Mouse (Mus musculus): ENCODE results near the gene Tbc1d15. TPM values are rescaled to one million over a fixed set of nuclear protein-coding genes. Genes with fewer than 3 reads are reported as not detected.
A peak's percentile ranks its signal among the peaks of the same experiment; 100 is the strongest.

The Tbc1d15 gene
- polyA plus RNA-seq (2011; ENCODE audit: insufficient read length, low read depth, missing spikeins) = 91.5 and 93.5 TPM in 2 replicates

DNA sequence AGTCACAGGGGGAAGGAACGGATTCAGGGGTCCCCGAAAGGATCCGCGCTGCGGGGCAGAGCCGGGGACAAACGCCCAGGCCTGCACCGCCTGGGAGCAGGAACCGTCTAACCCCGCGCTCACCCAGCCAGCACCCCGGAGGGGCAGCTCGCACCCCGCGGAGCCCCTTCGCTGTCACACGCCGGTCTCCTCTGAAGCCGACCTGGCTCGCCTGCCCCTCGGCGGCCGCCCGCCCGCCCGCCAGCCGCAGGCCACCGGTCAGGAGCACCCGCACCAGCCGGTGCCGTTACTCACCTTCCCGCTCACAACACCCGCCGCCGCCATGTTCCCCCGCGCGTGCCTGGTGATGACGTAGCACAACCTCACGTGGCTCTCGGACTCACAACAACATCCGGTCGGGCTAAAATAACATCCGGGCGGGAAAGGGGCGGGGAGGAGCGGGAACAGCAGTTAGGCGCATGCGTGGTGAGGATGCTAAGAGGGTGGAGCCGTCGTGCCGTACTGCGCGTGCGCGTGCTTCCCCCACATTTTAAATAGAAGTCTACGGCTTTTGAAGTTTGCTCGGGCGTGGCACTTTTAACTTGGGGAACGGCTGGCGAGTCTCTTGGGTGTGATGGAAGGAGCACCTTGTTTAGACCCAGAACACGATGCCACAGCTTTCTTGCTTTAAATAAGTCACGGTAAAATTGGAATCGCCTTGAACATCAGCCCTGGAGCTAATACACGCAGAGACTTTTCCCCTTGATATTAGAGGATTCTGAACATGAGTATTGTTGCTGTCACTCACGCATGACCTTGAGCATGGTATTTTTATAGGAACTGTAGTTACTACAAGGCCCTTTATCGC lies at the start of gene Tbc1d15:
Tbc1d15 (minus strand) TSS at position 380 of the 847 bp plus-strand sequence.
- Histone ChIP-seq H3K27ac (ENCODE audit: insufficient read depth, low read length) (peak within 1 kb of the TSS; percentile 43; the same call in 1 of the 2 replicates), H3K4me1 (ENCODE audit: control insufficient read depth, insufficient read depth, low read length) (peaks cover 6% of the 10 kb centered on the region; the same call in 1 of the 2 replicates), H3K4me3 (ENCODE audit: insufficient read depth, low read length) (peak within 1 kb of the TSS; percentile 95)
- peak; percentile 66 for TF ChIP-seq POLR2A (IDR thresholded peaks at IDR 0.05; ENCODE audit: low read depth, low read length)
- no peak for TF ChIP-seq CTCF (IDR thresholded peaks at IDR 0.05; ENCODE audit: borderline replicate concordance, insufficient read depth, low read length)

DNA sequence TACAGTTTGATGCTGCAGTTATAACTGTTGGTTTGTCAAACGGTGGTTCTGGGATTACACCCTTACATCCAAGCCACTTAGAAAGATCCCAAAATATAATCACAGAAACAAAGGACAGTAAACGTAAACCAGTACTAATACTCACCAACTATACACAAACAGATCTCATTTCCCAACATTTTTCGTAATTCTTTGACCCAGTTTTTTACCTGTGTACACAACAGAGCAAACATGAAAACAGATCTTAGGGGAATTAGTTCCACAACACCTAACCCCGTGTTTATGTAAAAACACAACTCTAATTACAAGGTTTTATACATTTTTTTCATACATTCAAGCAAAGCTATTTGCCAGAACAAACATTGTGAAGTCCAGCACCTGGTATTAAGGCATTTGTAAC lies 47.4 kb upstream of the Tbc1d15 start:
- no peak for TF ChIP-seq POLR2A (IDR thresholded peaks at IDR 0.05; ENCODE audit: low read depth, low read length)
- no peak for TF ChIP-seq CTCF (IDR thresholded peaks at IDR 0.05; ENCODE audit: borderline replicate concordance, insufficient read depth, low read length)
- no peaks in the 10 kb centered on the region; the same call in 1 of the 2 replicates for H3K4me1 ChIP-seq (ENCODE audit: control insufficient read depth, insufficient read depth, low read length)
- no peak overlapping the region for H3K27ac ChIP-seq (ENCODE audit: insufficient read depth, low read length)
- no peak overlapping the region for H3K4me3 ChIP-seq (ENCODE audit: insufficient read depth, low read length)

DNA sequence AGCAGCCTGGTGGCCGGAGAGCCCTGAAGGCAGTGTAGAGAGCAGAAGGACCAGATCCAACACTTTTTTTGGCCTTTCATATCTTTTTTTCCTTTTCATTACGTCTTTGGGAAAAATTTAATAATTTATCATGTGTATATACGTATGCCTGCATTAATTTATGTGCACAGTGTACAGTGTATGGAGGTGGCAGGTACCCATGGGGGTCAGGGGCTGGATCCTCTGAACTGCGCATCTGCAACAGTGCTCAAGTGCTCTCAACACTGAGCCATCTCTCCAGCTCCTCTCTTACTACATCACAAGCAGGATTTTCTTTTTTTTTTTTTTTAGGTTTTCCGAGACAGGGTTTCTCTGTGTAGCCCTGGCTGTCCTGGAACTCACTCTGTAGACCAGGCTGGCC lies 46.3 kb upstream of the Tbc1d15 start:
- no peaks in the 10 kb centered on the region; the same call in 1 of the 2 replicates for H3K4me1 ChIP-seq (ENCODE audit: control insufficient read depth, insufficient read depth, low read length)

DNA sequence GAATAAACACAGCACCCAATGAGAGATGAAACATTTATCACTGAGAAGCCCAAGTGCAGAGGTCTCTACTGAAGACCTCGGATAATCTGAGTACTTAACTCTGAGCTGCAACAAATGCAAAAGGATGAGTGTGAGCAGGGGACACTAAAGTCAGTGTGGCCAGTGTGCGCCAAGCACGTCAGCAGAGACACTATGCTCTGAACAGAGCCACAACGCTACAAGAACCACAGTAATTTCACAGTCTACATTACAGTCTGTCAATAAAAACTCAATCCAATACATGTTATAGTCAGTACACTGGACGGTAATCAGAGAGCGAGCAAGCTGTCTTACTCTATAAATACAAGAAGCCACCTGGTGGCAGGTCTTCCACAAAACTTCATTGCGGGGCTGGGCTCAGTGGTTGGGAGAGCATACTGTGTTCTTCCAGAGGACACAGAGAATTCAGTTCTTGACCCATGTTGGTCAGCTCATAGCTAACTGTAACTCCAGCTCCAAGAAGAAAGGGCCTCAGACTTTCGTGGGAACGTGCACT lies 45.2 kb upstream of the Tbc1d15 start:
- no peak for TF ChIP-seq CTCF (IDR thresholded peaks at IDR 0.05; ENCODE audit: borderline replicate concordance, insufficient read depth, low read length)
- no peak for TF ChIP-seq POLR2A (IDR thresholded peaks at IDR 0.05; ENCODE audit: low read depth, low read length)
- H3K4me3 ChIP-seq (ENCODE audit: insufficient read depth, low read length) = no peak overlapping the region
- no peaks in the 10 kb centered on the region; the same call in 1 of the 2 replicates for H3K4me1 ChIP-seq (ENCODE audit: control insufficient read depth, insufficient read depth, low read length)
- H3K27ac ChIP-seq (ENCODE audit: insufficient read depth, low read length) = no peak overlapping the region

More for the DNA sequence above, 46.3 kb upstream of the Tbc1d15 start:
- Histone ChIP-seq H3K27ac (ENCODE audit: insufficient read depth, low read length) (no peak overlapping the region), H3K4me3 (ENCODE audit: insufficient read depth, low read length) (no peak overlapping the region)
- TF ChIP-seq POLR2A (IDR thresholded peaks at IDR 0.05; ENCODE audit: low read depth, low read length) (no peak), CTCF (IDR thresholded peaks at IDR 0.05; ENCODE audit: borderline replicate concordance, insufficient read depth, low read length) (no peak)

DNA sequence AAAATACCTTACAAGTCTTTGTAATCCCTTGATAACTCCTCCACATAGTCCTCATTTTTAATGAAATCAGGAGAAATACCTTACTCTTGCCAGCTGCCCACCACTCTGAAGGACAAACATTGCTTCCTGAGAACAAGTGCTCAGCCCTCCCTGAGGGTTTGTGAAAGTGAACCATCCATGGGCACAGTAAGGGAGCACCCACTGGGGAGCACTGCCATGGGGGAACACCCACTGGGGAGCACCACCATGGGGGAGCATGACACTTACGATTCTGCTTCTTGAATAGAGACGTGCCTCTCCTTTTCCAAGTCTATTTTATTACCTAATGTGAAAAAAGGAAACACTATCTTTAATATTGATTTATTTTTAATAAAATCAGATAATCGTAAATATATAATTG lies 43.9 kb upstream of the Tbc1d15 start:
- TF ChIP-seq POLR2A (IDR thresholded peaks at IDR 0.05; ENCODE audit: low read depth, low read length) = no peak
- Histone ChIP-seq H3K4me1 (ENCODE audit: control insufficient read depth, insufficient read depth, low read length) (no peaks in the 10 kb centered on the region; the same call in 1 of the 2 replicates), H3K4me3 (ENCODE audit: insufficient read depth, low read length) (no peak overlapping the region), H3K27ac (ENCODE audit: insufficient read depth, low read length) (no peak overlapping the region)

DNA sequence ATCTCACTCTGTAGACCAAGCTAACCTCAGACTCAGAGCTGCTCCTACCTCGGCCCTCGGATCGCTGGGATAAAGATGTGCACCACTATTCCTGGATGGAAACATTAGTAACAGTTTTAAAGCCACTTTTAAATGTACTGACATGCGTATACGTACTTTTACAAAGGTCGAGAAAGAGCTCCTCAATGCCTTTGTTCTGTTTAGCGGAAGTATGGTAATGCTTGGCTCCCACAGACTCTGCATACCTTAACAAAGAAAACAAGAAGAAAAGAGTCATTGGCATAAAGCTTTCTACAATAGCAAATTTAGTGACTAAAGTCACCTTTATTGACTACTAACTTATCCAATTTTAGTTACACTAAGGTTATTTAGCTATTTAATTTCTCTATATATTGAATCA lies 43.4 kb upstream of the Tbc1d15 start:
- H3K4me3 ChIP-seq (ENCODE audit: insufficient read depth, low read length) = no peak overlapping the region
- TF ChIP-seq POLR2A (IDR thresholded peaks at IDR 0.05; ENCODE audit: low read depth, low read length) (no peak), CTCF (IDR thresholded peaks at IDR 0.05; ENCODE audit: borderline replicate concordance, insufficient read depth, low read length) (no peak)
- H3K4me1 ChIP-seq (ENCODE audit: control insufficient read depth, insufficient read depth, low read length) = no peaks in the 10 kb centered on the region
- no peak overlapping the region for H3K27ac ChIP-seq (ENCODE audit: insufficient read depth, low read length)

DNA sequence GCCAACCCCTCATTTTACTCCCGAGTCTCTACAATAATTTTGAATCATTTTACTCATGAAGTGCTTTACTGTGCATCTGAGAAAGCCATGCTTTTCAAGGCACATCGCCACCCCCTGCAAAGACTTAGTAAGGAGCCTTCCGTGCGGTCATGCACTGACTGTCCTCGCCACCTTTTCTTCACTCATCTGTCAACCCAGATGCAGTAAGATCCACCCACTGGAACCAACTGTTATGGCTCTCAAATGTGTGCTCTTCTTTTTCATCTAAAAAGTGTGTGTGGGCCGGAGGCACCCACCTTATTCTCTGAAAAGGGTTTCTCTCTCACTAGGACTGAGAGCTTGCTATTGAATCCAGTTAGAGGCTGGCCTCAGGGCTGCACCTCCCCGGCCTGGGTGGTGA lies 42.7 kb upstream of the Tbc1d15 start:
- no peak overlapping the region for H3K27ac ChIP-seq (ENCODE audit: insufficient read depth, low read length)
- TF ChIP-seq CTCF (IDR thresholded peaks at IDR 0.05; ENCODE audit: borderline replicate concordance, insufficient read depth, low read length) (no peak), POLR2A (IDR thresholded peaks at IDR 0.05; ENCODE audit: low read depth, low read length) (no peak)
- no peak overlapping the region for H3K4me3 ChIP-seq (ENCODE audit: insufficient read depth, low read length)
- H3K4me1 ChIP-seq (ENCODE audit: control insufficient read depth, insufficient read depth, low read length) = no peaks in the 10 kb centered on the region

DNA sequence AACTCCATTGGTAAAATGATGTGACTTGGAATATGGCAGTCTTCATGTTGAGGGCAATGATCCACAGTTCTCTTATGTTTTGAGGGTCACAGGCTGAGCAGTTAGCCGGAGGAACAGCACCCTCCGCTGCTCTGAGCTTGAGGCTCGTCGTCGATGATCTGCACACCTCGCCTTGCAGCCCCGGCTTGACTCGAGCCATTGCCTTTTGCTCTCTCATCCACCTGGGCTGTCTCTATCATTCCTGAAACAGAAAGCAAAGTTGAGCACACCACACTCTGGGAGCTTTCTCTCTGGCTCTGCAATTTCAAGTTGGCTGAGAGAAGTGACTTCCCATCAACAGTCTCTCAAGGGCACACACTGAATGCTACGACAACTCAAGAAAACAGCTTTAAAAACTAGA lies 39.4 kb upstream of the Tbc1d15 start:
- TF ChIP-seq POLR2A (IDR thresholded peaks at IDR 0.05; ENCODE audit: low read depth, low read length) (no peak), CTCF (IDR thresholded peaks at IDR 0.05; ENCODE audit: borderline replicate concordance, insufficient read depth, low read length) (no peak)
- no peak overlapping the region for H3K4me3 ChIP-seq (ENCODE audit: insufficient read depth, low read length)
- H3K4me1 ChIP-seq (ENCODE audit: control insufficient read depth, insufficient read depth, low read length) = no peaks in the 10 kb centered on the region
- no peak overlapping the region for H3K27ac ChIP-seq (ENCODE audit: insufficient read depth, low read length)

DNA sequence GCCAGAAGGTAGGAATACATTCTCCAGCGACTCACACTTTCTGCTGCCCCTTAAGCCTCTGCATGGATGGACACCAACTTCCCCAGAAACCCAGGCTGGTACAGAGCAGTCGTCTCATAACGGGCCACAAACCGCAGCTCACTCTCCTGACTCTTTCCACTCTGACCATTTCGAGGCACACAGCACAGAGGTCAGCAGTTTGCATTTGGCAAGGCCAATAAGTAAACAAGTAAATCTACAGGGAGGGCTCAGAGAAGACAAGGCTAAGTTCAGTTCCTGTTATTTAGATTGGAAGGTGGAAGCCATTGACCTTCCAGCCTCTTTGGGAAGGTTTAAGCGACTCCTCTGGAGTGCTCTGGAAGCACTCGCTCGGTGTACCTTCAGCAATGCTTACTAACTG lies 37.6 kb upstream of the Tbc1d15 start:
- no peaks in the 10 kb centered on the region for H3K4me1 ChIP-seq (ENCODE audit: control insufficient read depth, insufficient read depth, low read length)
- H3K27ac ChIP-seq (ENCODE audit: insufficient read depth, low read length) = no peak overlapping the region

DNA sequence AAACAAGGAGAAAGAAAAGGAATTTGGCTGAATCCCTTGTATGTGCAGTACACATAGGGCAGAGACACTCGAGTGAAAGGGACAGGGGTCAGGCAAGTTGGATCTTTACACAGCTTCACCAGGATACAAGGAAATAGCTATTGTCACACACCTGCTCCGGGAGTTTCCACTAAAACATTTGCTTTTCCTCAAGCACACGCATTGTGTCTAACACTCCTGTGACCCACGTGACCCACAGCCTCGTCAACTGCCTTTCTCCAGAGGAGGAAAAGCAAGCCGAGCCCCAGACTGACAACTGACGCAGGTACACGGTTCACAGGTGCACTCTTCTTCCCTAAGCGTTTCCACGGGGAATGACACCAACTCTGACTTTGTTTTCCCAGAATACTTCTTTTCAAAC lies 32.9 kb upstream of the Tbc1d15 start:
- Histone ChIP-seq H3K27ac (ENCODE audit: insufficient read depth, low read length) (no peak overlapping the region), H3K4me1 (ENCODE audit: control insufficient read depth, insufficient read depth, low read length) (no peaks in the 10 kb centered on the region), H3K4me3 (ENCODE audit: insufficient read depth, low read length) (no peak overlapping the region)
- no peak for TF ChIP-seq CTCF (IDR thresholded peaks at IDR 0.05; ENCODE audit: borderline replicate concordance, insufficient read depth, low read length)
- no peak for TF ChIP-seq POLR2A (IDR thresholded peaks at IDR 0.05; ENCODE audit: low read depth, low read length)

More for the DNA sequence above, 37.6 kb upstream of the Tbc1d15 start:
- no peak overlapping the region for H3K4me3 ChIP-seq (ENCODE audit: insufficient read depth, low read length)
- TF ChIP-seq CTCF (IDR thresholded peaks at IDR 0.05; ENCODE audit: borderline replicate concordance, insufficient read depth, low read length) (no peak), POLR2A (IDR thresholded peaks at IDR 0.05; ENCODE audit: low read depth, low read length) (no peak)

Data from embryonic fibroblast, embryonic 13.5 days (primary cell).